Mouse (Mus musculus) midbrain, postnatal 0 days (tissue): ENCODE results near the gene Hint3. TPM values are rescaled to one million over a fixed set of nuclear protein-coding genes. Genes with fewer than 3 reads are reported as not detected.
A peak's percentile ranks its signal among the peaks of the same experiment; 100 is the strongest.

Source experiments
- ATAC-seq: fragments of 200-750 bp; cut with Nextera tagmentation; 2 replicates; pipeline ENCODE4 v1.8.0; 2017; ENCODE audit warnings: moderate number of reproducible peaks, mild to moderate bottlenecking, moderate TSS enrichment, moderate library complexity; ENCODE audit not compliant: low FRiP score
- DNase-seq: peaks from one replicate; pipeline ENCODE4 v3.0.0-alpha.2; 2015; ENCODE audit warnings: low spot score
- H3K27ac ChIP-seq: fragments of 300-500 bp; sonication (generic); 2 replicates; pipeline ENCODE4 v1.5.1; 2014; ENCODE audit warnings: low read depth, mild to moderate bottlenecking, low read length, mixed read lengths
- H3K27me3 ChIP-seq: fragments of 300-500 bp; sonication (generic); 2 replicates; pipeline ENCODE4 v1.6.1; 2014; ENCODE audit warnings: low read length, control low read depth, mixed read lengths; ENCODE audit not compliant: insufficient read depth
- H3K36me3 ChIP-seq: fragments of 300-500 bp; sonication (generic); 2 replicates; pipeline ENCODE4 v1.6.1; 2014; ENCODE audit warnings: low read length, control low read depth, mixed read lengths; ENCODE audit not compliant: insufficient read depth
- H3K4me1 ChIP-seq: fragments of 300-500 bp; sonication (generic); 2 replicates; pipeline ENCODE4 v1.6.1; 2014; ENCODE audit warnings: mild to moderate bottlenecking, control low read depth, antibody characterized with exemption, low read length, mixed read lengths; ENCODE audit not compliant: insufficient read depth
- H3K4me2 ChIP-seq: fragments of 300-500 bp; sonication (generic); 2 replicates; pipeline ENCODE4 v1.6.1; 2014; ENCODE audit warnings: low read depth, mild to moderate bottlenecking, low read length, mixed read lengths; ENCODE audit not compliant: poor library complexity, severe bottlenecking
- H3K4me3 ChIP-seq: fragments of 300-500 bp; sonication (generic); 2 replicates; pipeline ENCODE4 v1.5.1; 2014; ENCODE audit warnings: low read depth, mild to moderate bottlenecking, low read length, moderate library complexity
- H3K9ac ChIP-seq: fragments of 300-500 bp; sonication (generic); replicated peaks from 2 replicates; pipeline ENCODE4 v1.6.1; 2014; ENCODE audit warnings: mild to moderate bottlenecking, low read length, moderate library complexity, mixed read lengths; ENCODE audit not compliant: poor library complexity, severe bottlenecking
- H3K9me3 ChIP-seq: fragments of 300-500 bp; sonication (generic); 2 replicates; pipeline ENCODE4 v1.6.1; 2016; ENCODE audit warnings: low read length, control low read depth
- CTCF ChIP-seq: IDR thresholded peaks from 2 replicates; pipeline ENCODE4 v1.5.1; 2016; ENCODE audit warnings: antibody characterized with exemption, mild to moderate bottlenecking
- WGBS: fragments of 180-500 bp; shearing (Covaris S2); extraction: QIAGEN DNeasy Blood & Tissue Kit; methylation state at CpG from one replicate; pipeline ENCODE4 v1.1.7; 2014; 5-methylcytosine and 5-hydroxymethylcytosine counted together
- polyA plus RNA-seq: library from polyadenylated mRNA; unstranded; fragments of >200 nt; fragmentation: Nextera tagmentation; extraction: Ambion mirVana; gene quantifications from 2 replicates; pipeline ENCODE4 v1.2.1, GENCODE M21; 2015
- total RNA-seq: library from RNA; depleted of rRNA; stranded (reverse); fragments of >200 nt; gene quantifications from 2 replicates; pipeline ENCODE4 v1.2.3, GENCODE M21; 2014; rRNA removed

Gene Hint3
- 15.1 and 29.5 TPM in 2 replicates for total RNA-seq
- polyA plus RNA-seq, result 12.6 and 13.2 TPM in 2 replicates

DNA sequence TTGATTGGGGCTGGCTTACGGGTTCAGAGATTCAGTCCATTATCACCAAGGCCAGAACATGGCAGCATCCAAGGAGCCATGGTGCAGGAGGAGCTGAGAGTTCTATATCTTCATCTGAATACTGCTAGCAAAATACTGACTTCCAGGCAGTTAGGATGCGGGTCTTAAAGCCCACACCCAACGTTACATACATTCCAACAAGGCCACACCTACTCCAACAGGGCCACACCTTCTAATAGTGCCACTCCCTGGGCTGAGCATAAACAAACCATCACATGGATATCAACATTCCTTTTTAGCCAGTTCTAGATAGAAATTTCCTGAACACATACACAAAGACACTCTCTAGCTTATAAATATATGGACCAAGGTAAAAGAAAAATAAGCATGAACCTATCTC is at the start of gene Hint3:
TSS of gene Hint3 (minus strand) at position 120 of the 400 bp plus-strand sequence.
- Histone ChIP-seq H3K27ac (no peak within 1 kb of the TSS), H3K36me3 (no peaks in the 10 kb centered on the region), H3K9ac (no peak within 1 kb of the TSS), H3K4me3 (no peak within 1 kb of the TSS), H3K27me3 (no peaks in the 10 kb centered on the region), H3K4me1 (no peaks in the 10 kb centered on the region), H3K4me2 (no peak within 1 kb of the TSS), H3K9me3 (no peaks in the 10 kb centered on the region)
- TF ChIP-seq CTCF, result no peak
- ATAC-seq (no peak), DNase-seq (no peak)
- WGBS, result 90% methylated on average over 3 of the region's 3 CpGs

- H3K4me2 ChIP-seq, result no peak overlapping the region
- DNase-seq (no peak), ATAC-seq (no peak)
- no peak overlapping the region for H3K27ac ChIP-seq
- no peak overlapping the region for H3K4me3 ChIP-seq
- H3K9ac ChIP-seq, result no peak overlapping the region
- H3K36me3 ChIP-seq, result peaks cover 4% of the 10 kb centered on the region; the same call in 1 of the 2 replicates
- no peak for TF ChIP-seq CTCF
- no peaks in the 10 kb centered on the region for H3K27me3 ChIP-seq
- WGBS, result 81% methylated on average over 2 of the region's 2 CpGs
- no peaks in the 10 kb centered on the region for H3K4me1 ChIP-seq
- no peaks in the 10 kb centered on the region for H3K9me3 ChIP-seq
These were observed 48.6 kb upstream of the Hint3 start for GRCm38 (mm10) chr10:30678051-30678450.

- DNase-seq, result no peak
- no peaks in the 10 kb centered on the region for H3K27me3 ChIP-seq
- TF ChIP-seq CTCF, result no peak
These were observed 45.4 kb upstream of the Hint3 start for GRCm38 (mm10) chr10:30674825-30675224.

DNA sequence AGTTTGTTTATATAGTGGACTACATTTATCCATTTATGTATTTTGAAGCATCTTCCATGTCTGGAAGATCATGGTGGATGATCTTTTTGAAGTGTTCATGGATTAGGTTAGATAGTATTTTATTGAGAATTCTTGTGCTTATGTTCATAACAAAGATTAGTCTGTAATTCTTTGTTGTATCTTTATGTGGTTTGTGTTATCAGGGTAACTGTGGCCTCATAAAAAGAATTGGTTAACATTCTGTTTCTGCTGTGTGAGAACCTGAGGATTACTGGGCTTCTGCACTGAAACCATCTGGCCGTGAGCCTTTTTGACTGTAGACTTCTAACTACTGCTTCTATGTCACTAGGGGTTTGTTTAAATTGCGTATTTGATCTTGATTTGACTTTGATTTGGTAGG is 37.1 kb upstream of the Hint3 start:
- DNase-seq (no peak), ATAC-seq (no peak)
- TF ChIP-seq CTCF, result no peak

More at GRCm38 (mm10) chr10:30674825-30675224, 45.4 kb upstream of the Hint3 start:
- H3K4me3 ChIP-seq, result no peak overlapping the region
- no peak overlapping the region for H3K9ac ChIP-seq
- no peak for ATAC-seq
- H3K4me2 ChIP-seq, result no peak overlapping the region
- peaks cover 4% of the 10 kb centered on the region; the same call in 1 of the 2 replicates for H3K36me3 ChIP-seq
- 96% methylated on average over 3 of the region's 3 CpGs for WGBS
- H3K4me1 ChIP-seq, result no peaks in the 10 kb centered on the region
- H3K27ac ChIP-seq, result no peak overlapping the region
- H3K9me3 ChIP-seq, result no peaks in the 10 kb centered on the region

GRCm38 (mm10) chr10:30660564-30661328 is 31.3 kb upstream of the Hint3 start:
- ATAC-seq (no peak), DNase-seq (no peak)
- Histone ChIP-seq H3K4me2 (no peak overlapping the region), H3K4me3 (no peak overlapping the region), H3K27me3 (no peaks in the 10 kb centered on the region), H3K36me3 (peaks cover 33% of the 10 kb centered on the region), H3K9ac (no peak overlapping the region), H3K4me1 (no peaks in the 10 kb centered on the region), H3K9me3 (no peaks in the 10 kb centered on the region), H3K27ac (no peak overlapping the region)
- TF ChIP-seq CTCF, result peak; percentile 45
- WGBS, result 94% methylated on average over 6 of the region's 6 CpGs

More for the DNA sequence above, 37.1 kb upstream of the Hint3 start:
- Histone ChIP-seq H3K4me2 (no peak overlapping the region), H3K27ac (no peak overlapping the region), H3K9ac (no peak overlapping the region), H3K27me3 (no peaks in the 10 kb centered on the region), H3K4me3 (no peak overlapping the region), H3K36me3 (peaks cover 9% of the 10 kb centered on the region), H3K4me1 (no peaks in the 10 kb centered on the region), H3K9me3 (no peaks in the 10 kb centered on the region)
- WGBS, result 95% methylated on average over 2 of the region's 2 CpGs

- WGBS, result 23% methylated on average over 5 of the region's 5 CpGs
- Histone ChIP-seq H3K36me3 (peaks cover 28% of the 10 kb centered on the region), H3K4me3 (no peak overlapping the region), H3K4me1 (no peaks in the 10 kb centered on the region), H3K9me3 (no peaks in the 10 kb centered on the region), H3K9ac (no peak overlapping the region), H3K27ac (no peak overlapping the region), H3K4me2 (peak overlapping the region; percentile 26), H3K27me3 (no peaks in the 10 kb centered on the region)
- ATAC-seq, result no peak
- TF ChIP-seq CTCF, result no peak
- DNase-seq, result no peak
These were observed 26.2 kb upstream of the Hint3 start for GRCm38 (mm10) chr10:30655655-30656054.
